In genomic region chr5:24797858-24798257, GRCm38 (mm10) we compare ENCODE assay signal across 16 mouse cellular contexts. TPM values are rescaled to one million over a fixed set of nuclear protein-coding genes. Genes with fewer than 3 reads are reported as not detected.
"Had no signal": no experiment of that assay in that cellular context is flagged by ENCODE, and none has a peak within 500 bp of the region (broad histone marks: within the 10 kb centered on the region; RNA-seq: fewer than 3 reads in every experiment).

No protein-coding gene starts in this region.

- H3K4me2 ChIP-seq: liver, embryonic 11.5 days; liver, embryonic 15.5 days; midbrain, embryonic 13.5 days; neural tube, embryonic 15.5 days had no signal

- H3K4me3 ChIP-seq: layer of hippocampus, adult 2 months; liver, embryonic 15.5 days; midbrain, embryonic 13.5 days; myocyte; neural tube, embryonic 15.5 days had no signal

- H3K9me3 ChIP-seq: liver, embryonic 15.5 days; midbrain, embryonic 13.5 days; neural tube, embryonic 15.5 days had no signal

- H3K9ac ChIP-seq: liver, embryonic 15.5 days; midbrain, embryonic 13.5 days; neural tube, embryonic 15.5 days had no signal

- DNase-seq: kidney, adult 18-20 months; kidney, postnatal 10 days; kidney, postnatal 4 days; left cerebral cortex, postnatal 4 days; lung, adult 2 months; lung, postnatal 36 days; thymus, postnatal 25 days had no signal

- H3K4me1 ChIP-seq: liver, embryonic 15.5 days; midbrain, embryonic 13.5 days; neural tube, embryonic 15.5 days had no signal

- ATAC-seq: lung, postnatal 0 days; midbrain, embryonic 13.5 days had no signal

- H3K27ac ChIP-seq: layer of hippocampus, adult 2 months; liver, embryonic 15.5 days; midbrain, embryonic 13.5 days; neural tube, embryonic 15.5 days; stomach, postnatal 0 days had no signal

- H3K27me3 ChIP-seq: liver, embryonic 15.5 days; midbrain, embryonic 13.5 days; neural tube, embryonic 15.5 days had no signal

RNA-seq across cellular contexts. Expression of gene Crygn, which starts 40.0 kb away (rescaled TPM):
- polyA plus RNA-seq: liver, embryonic 11.5 days; liver, embryonic 15.5 days; midbrain, embryonic 13.5 days; myocyte; neural tube, embryonic 11.5 days had no signal
